Mouse (Mus musculus): ENCODE measurements around the gene Gzmg. TPM values are rescaled to one million over a fixed set of nuclear protein-coding genes. Genes with fewer than 3 reads are reported as not detected.

The Gzmg gene
- not detected in 2 replicates for polyA plus RNA-seq (2015; fragmentation: Nextera tagmentation; extraction: Ambion mirVana)

GRCm38 (mm10) chr14:56159479-56159878 is at the start of gene Gzmg:
Gzmg (minus strand) TSS chr14:56159579.

GRCm38 (mm10) chr14:56174499-56174898 is 15.1 kb upstream of the Gzmg start, which contains the start of gene Gzmn:
Gzmn (minus strand) TSS chr14:56174599.

GRCm38 (mm10) chr14:56132508-56132907 is 26.9 kb downstream of the Gzmg start, which contains the start of gene Gzmd:
Gzmd (minus strand) TSS chr14:56132608.

GRCm38 (mm10) chr14:56120525-56120924 is 38.9 kb downstream of the Gzmg start, which contains the start of gene Gzme:
Gzme (minus strand) TSS chr14:56120625.

Other genes starting within 250 kb of the Gzmg start
- 390 and 665 TPM in 2 replicates for gene Cma1, start 214.9 kb downstream of the Gzmg start, polyA plus RNA-seq (2015; fragmentation: Nextera tagmentation; extraction: Ambion mirVana)
- gene Cma2, start 208.6 kb downstream of the Gzmg start, polyA plus RNA-seq (2015; fragmentation: Nextera tagmentation; extraction: Ambion mirVana): 0.28 and 0.91 TPM in 2 replicates
- gene Mcpt1, start 141.6 kb downstream of the Gzmg start, polyA plus RNA-seq (2015; fragmentation: Nextera tagmentation; extraction: Ambion mirVana): not detected in 2 replicates
- gene Mcpt9, start 129.1 kb downstream of the Gzmg start, polyA plus RNA-seq (2015; fragmentation: Nextera tagmentation; extraction: Ambion mirVana): not detected in 2 replicates
- gene Mcpt2, start 117.5 kb downstream of the Gzmg start, polyA plus RNA-seq (2015; fragmentation: Nextera tagmentation; extraction: Ambion mirVana): 0.18 TPM in 1 of 2 replicates, not detected in the other
- gene Mcpt4, start 97.3 kb downstream of the Gzmg start, polyA plus RNA-seq (2015; fragmentation: Nextera tagmentation; extraction: Ambion mirVana): 75.8 and 157 TPM in 2 replicates
- gene Mcpt8, start 74.3 kb downstream of the Gzmg start, polyA plus RNA-seq (2015; fragmentation: Nextera tagmentation; extraction: Ambion mirVana): 0.29 and 0.35 TPM in 2 replicates
- gene Ctsg, start 57.0 kb downstream of the Gzmg start, polyA plus RNA-seq (2015; fragmentation: Nextera tagmentation; extraction: Ambion mirVana): 1.3 and 3.2 TPM in 2 replicates
- not detected in 2 replicates for gene Gzme, start 39.0 kb downstream of the Gzmg start, polyA plus RNA-seq (2015; fragmentation: Nextera tagmentation; extraction: Ambion mirVana)
- not detected in 2 replicates for gene Gzmd, start 27.0 kb downstream of the Gzmg start, polyA plus RNA-seq (2015; fragmentation: Nextera tagmentation; extraction: Ambion mirVana)
- gene Gzmn, start 15.0 kb upstream of the Gzmg start, polyA plus RNA-seq (2015; fragmentation: Nextera tagmentation; extraction: Ambion mirVana): 0.13 TPM in 1 of 2 replicates, not detected in the other
- gene Gzmf, start 51.8 kb upstream of the Gzmg start, polyA plus RNA-seq (2015; fragmentation: Nextera tagmentation; extraction: Ambion mirVana): not detected in 2 replicates
- gene Gzmc, start 75.1 kb upstream of the Gzmg start, polyA plus RNA-seq (2015; fragmentation: Nextera tagmentation; extraction: Ambion mirVana): not detected in 2 replicates
- gene Gzmb, start 102.7 kb upstream of the Gzmg start, polyA plus RNA-seq (2015; fragmentation: Nextera tagmentation; extraction: Ambion mirVana): not detected in 2 replicates
- not detected in 2 replicates for gene Atp12a, start 205.5 kb upstream of the Gzmg start, polyA plus RNA-seq (2015; fragmentation: Nextera tagmentation; extraction: Ambion mirVana)
- 0.54 and 0.72 TPM in 2 replicates for gene Rnf17, start 243.0 kb upstream of the Gzmg start, polyA plus RNA-seq (2015; fragmentation: Nextera tagmentation; extraction: Ambion mirVana)

All from skeletal muscle tissue, postnatal 0 days (tissue).